Mouse (Mus musculus) left cerebral cortex, postnatal 14 days (tissue): ENCODE results near the gene Fkbp5. TPM values are rescaled to one million over a fixed set of nuclear protein-coding genes. Genes with fewer than 3 reads are reported as not detected.
"Not testable (repeated sequence)": the region's sequence is repeated elsewhere in the genome, so short reads cannot be mapped to it uniquely, and the experiment has no call there.

ENCODE experiments used
- DNase-seq, 2 experiments: peaks; one replicate each; pipeline ENCODE4 v3.0.0; 2021 to 2022; ENCODE audit warnings: low spot score in 2 of 2, mixed read lengths in 1 of 2
- intact Hi-C: fragments of 180-260 bp; cut with DNase I; formaldehyde crosslinking; loops from one replicate; pipeline ENCODE4 v1.15.1; 2025
- microRNA-seq, 2 experiments: library from miRNA; unstranded; fragments of <30 nt; microRNA quantifications; one replicate each; pipeline ENCODE4 v1.2.0; 2022
- total RNA-seq, 2 experiments: library from RNA; stranded (reverse); gene quantifications; 2 replicates each; pipeline ENCODE4 v1.2.3; 2021

Gene Fkbp5
- total RNA-seq, 2 experiments from 2014 or later, result 29.0 to 52.6 TPM

- DNase-seq, result no peak
- intact Hi-C loops, result no loop called here
Measured at GRCm38 (mm10) chr17:28362653-28363292, 154.6 kb downstream of the Fkbp5 start.

- intact Hi-C loops, result no loop called here
- DNase-seq, result no peak
Measured at GRCm38 (mm10) chr17:28361921-28362652, 155.2 kb downstream of the Fkbp5 start.

GRCm38 (mm10) chr17:28360531-28361277 is 156.6 kb downstream of the Fkbp5 start:
- no peak for DNase-seq
- intact Hi-C loops, result no loop called here

GRCm38 (mm10) chr17:28358576-28359261 is 158.6 kb downstream of the Fkbp5 start:
- DNase-seq, intact Hi-C loops: not testable (repeated sequence)

- no peak for DNase-seq
- intact Hi-C loops, result no loop called here
Measured at GRCm38 (mm10) chr17:28355871-28356270, 161.5 kb downstream of the Fkbp5 start.

- no peak for DNase-seq
- intact Hi-C loops, result no loop called here
Measured at GRCm38 (mm10) chr17:28352018-28352417, 165.3 kb downstream of the Fkbp5 start.

- DNase-seq, result no peak
- intact Hi-C loops, result no loop called here
Measured at GRCm38 (mm10) chr17:28351353-28351890, 165.9 kb downstream of the Fkbp5 start.

GRCm38 (mm10) chr17:28350466-28351352 is 166.6 kb downstream of the Fkbp5 start, which contains the start of gene Tead3:
TSS of gene Tead3 (minus strand) at chr17:28350817.
- intact Hi-C loops, result no loop called here

GRCm38 (mm10) chr17:28349901-28350465 is 167.3 kb downstream of the Fkbp5 start:
- intact Hi-C loops, result no loop called here

More at GRCm38 (mm10) chr17:28350466-28351352, 166.6 kb downstream of the Fkbp5 start, which contains the start of gene Tead3:
- peak in 1 of 2 experiments; percentile 34 for DNase-seq

GRCm38 (mm10) chr17:28349264-28349880 is 168.0 kb downstream of the Fkbp5 start:
- no peak for DNase-seq
- intact Hi-C loops, result no loop called here

More at GRCm38 (mm10) chr17:28349901-28350465, 167.3 kb downstream of the Fkbp5 start:
- DNase-seq, result no peak

Small RNAs within 50 kb of the gene (microRNA-seq; reads per million reads assigned to microRNA genes)
- gene Gm25195 (0 reads per million in 2 experiments), gene Mir6969 (0 reads per million in 2 experiments)

Other genes starting within 250 kb of the Fkbp5 start
- 10 to 100 TPM; 28.3 to 29.6 TPM for gene Fance, start 204.0 kb downstream of the Fkbp5 start, total RNA-seq
- 100 to 1,000 TPM; 365 to 369 TPM for gene Rpl10a, start 189.1 kb downstream of the Fkbp5 start, total RNA-seq
- 1 to 10 TPM; 2.4 to 3.3 TPM for gene Tead3, start 166.7 kb downstream of the Fkbp5 start, total RNA-seq
- gene Tulp1, start 152.3 kb downstream of the Fkbp5 start, total RNA-seq, result under 1 TPM in 1 of 2 experiments, not detected in 1; 0.66 TPM
- gene Armc12, start 13.3 kb upstream of the Fkbp5 start, total RNA-seq, result not detected
- not detected for gene Clpsl2, start 31.9 kb upstream of the Fkbp5 start, total RNA-seq
- gene Clps, start 43.2 kb upstream of the Fkbp5 start, total RNA-seq, result not detected
- gene Lhfpl5, start 58.1 kb upstream of the Fkbp5 start, total RNA-seq, result 1 to 10 TPM; 2.9 to 4.1 TPM
- 100 to 1,000 TPM; 109 to 110 TPM for gene Srpk1, start 105.2 kb upstream of the Fkbp5 start, total RNA-seq
- 1 to 10 TPM; 7.6 to 10.0 TPM for gene Slc26a8, start 172.7 kb upstream of the Fkbp5 start, total RNA-seq
- gene Mapk14, start 173.8 kb upstream of the Fkbp5 start, total RNA-seq, result 10 to 100 TPM; 71.7 to 81.7 TPM
- 1 to 10 TPM; 1.4 to 2.7 TPM for gene AC170998.1, start 208.6 kb upstream of the Fkbp5 start, total RNA-seq